Mouse (Mus musculus) heart, postnatal 10 days (tissue): Measurements from ENCODE around the gene Pirb. TPM values are rescaled to one million over a fixed set of nuclear protein-coding genes. Genes with fewer than 3 reads are reported as not detected.
A peak's percentile ranks its signal among the peaks of the same experiment; 100 is the strongest.
"Not testable (repeated sequence)": the region's sequence is repeated elsewhere in the genome, so short reads cannot be mapped to it uniquely, and the experiment has no call there.

Experiments
- DNase-seq, 2 experiments: peaks; one replicate each; pipeline ENCODE4 v3.0.0; 2021
- intact Hi-C: fragments of 180-260 bp; cut with DNase I; formaldehyde crosslinking; loops from one replicate; pipeline ENCODE4 v1.15.1; 2025
- total RNA-seq, 2 experiments: library from RNA; stranded (reverse); gene quantifications; 2 replicates each; pipeline ENCODE4 v1.2.3; 2021

Pirb gene
- 1 to 10 TPM in 1 of 2 experiments, under 1 TPM in 1; 0.67 to 1.4 TPM for total RNA-seq

GRCm38 (mm10) chr7:3720268-3720667, at the start of gene Pirb:
Gene Pirb, minus strand, starts transcription at chr7:3720391.
- DNase-seq, intact Hi-C loops: not testable (repeated sequence)

GRCm38 (mm10) chr7:3732675-3733074, 12.5 kb upstream of the Pirb start:
- DNase-seq, intact Hi-C loops: not testable (repeated sequence)

- intact Hi-C loops, DNase-seq: not testable (repeated sequence)
Observed at GRCm38 (mm10) chr7:3725459-3725858, 5.3 kb upstream of the Pirb start.

- intact Hi-C loops = no loop called here
- no peak for DNase-seq
Observed at GRCm38 (mm10) chr7:3715249-3715648, 4.9 kb downstream of the Pirb start.

- intact Hi-C loops = loop anchor here (5.0 kb wide), 1 partner anchor 330 kb away; no protein-coding TSS in a partner anchor
- no peak for DNase-seq
Observed at GRCm38 (mm10) chr7:3712264-3712942, 7.8 kb downstream of the Pirb start.

GRCm38 (mm10) chr7:3709000-3709399, 11.2 kb downstream of the Pirb start:
- intact Hi-C loops = no loop called here
- DNase-seq = no peak

GRCm38 (mm10) chr7:3708447-3708980, 11.7 kb downstream of the Pirb start:
- DNase-seq, intact Hi-C loops: not testable (repeated sequence)

GRCm38 (mm10) chr7:3707568-3708413, 12.4 kb downstream of the Pirb start:
- intact Hi-C loops = no loop called here
- DNase-seq = no peak

GRCm38 (mm10) chr7:3707027-3707426, 13.2 kb downstream of the Pirb start:
- DNase-seq = peak in 1 of 2 experiments; percentile 18
- intact Hi-C loops = no loop called here

- intact Hi-C loops = no loop called here
- no peak for DNase-seq
Observed at GRCm38 (mm10) chr7:3706343-3706934, 13.8 kb downstream of the Pirb start.

- intact Hi-C loops = no loop called here
- DNase-seq = no peak
Observed at GRCm38 (mm10) chr7:3705911-3706310, 14.3 kb downstream of the Pirb start.

GRCm38 (mm10) chr7:3705461-3705860, 14.7 kb downstream of the Pirb start:
- intact Hi-C loops, DNase-seq: not testable (repeated sequence)

- intact Hi-C loops = loop anchor here (5.0 kb wide), 1 partner anchor 37 kb away; the partner anchor contains the start of gene Leng1
- DNase-seq = no peak
Observed at GRCm38 (mm10) chr7:3704475-3704874, 15.7 kb downstream of the Pirb start.

- intact Hi-C loops = loop anchor here (5.0 kb wide), 1 partner anchor 37 kb away; the partner anchor contains the start of gene Leng1
- DNase-seq = peak; percentile 98
Observed at GRCm38 (mm10) chr7:3703879-3704441, 16.2 kb downstream of the Pirb start, which contains the start of gene Rps9. Gene Rps9, plus strand, starts transcription at chr7:3703993.

- intact Hi-C loops = loop anchor here (5.0 kb wide), 1 partner anchor 36 kb away; the partner anchor contains the start of gene Leng1
- DNase-seq = no peak
Observed at GRCm38 (mm10) chr7:3703148-3703878, 16.9 kb downstream of the Pirb start.

GRCm38 (mm10) chr7:3698471-3698870, 21.7 kb downstream of the Pirb start:
- DNase-seq = no peak
- intact Hi-C loops = loop anchor here (10.0 kb wide), 1 partner anchor 394 kb away; no protein-coding TSS in a partner anchor

- intact Hi-C loops = loop anchor here (5.0 to 10.0 kb wide), 3 partner anchors 48 to 442 kb away; partner anchors contain the start of genes Cnot3 and Leng8
- DNase-seq = peak in 1 of 2 experiments; percentile 46
Observed at GRCm38 (mm10) chr7:3694949-3695305, 25.3 kb downstream of the Pirb start.

- peak; percentile 80 to 84 for DNase-seq
- intact Hi-C loops = loop anchor here (5.0 to 10.0 kb wide), 3 partner anchors 47 to 443 kb away; partner anchors contain the start of genes Cnot3 and Leng8
Observed at GRCm38 (mm10) chr7:3694076-3694948, 25.9 kb downstream of the Pirb start.

- no peak for DNase-seq
- intact Hi-C loops = loop anchor here (2.0 to 10.0 kb wide), 4 partner anchors 19 to 444 kb away; partner anchors contain the start of genes Cnot3 and Leng8
Observed at GRCm38 (mm10) chr7:3693809-3694075, 26.4 kb downstream of the Pirb start.
